Mouse (Mus musculus): Measurements from ENCODE around the gene Noc4l.

The Noc4l gene

GRCm38 (mm10) chr5:110652719-110653648 lies at the start of gene Noc4l, which contains the start of gene Ddx51:
Gene Noc4l, minus strand, starts transcription at chr5:110653417.
Gene Ddx51, plus strand, starts transcription at chr5:110653451.
- in situ Hi-C loops (cut with MboI; ENCODE audit: unreplicated experiment in 2 of 2) = loop anchor here (25.0 kb wide), 1 partner anchor 441 kb away; no protein-coding TSS in a partner anchor

DNA sequence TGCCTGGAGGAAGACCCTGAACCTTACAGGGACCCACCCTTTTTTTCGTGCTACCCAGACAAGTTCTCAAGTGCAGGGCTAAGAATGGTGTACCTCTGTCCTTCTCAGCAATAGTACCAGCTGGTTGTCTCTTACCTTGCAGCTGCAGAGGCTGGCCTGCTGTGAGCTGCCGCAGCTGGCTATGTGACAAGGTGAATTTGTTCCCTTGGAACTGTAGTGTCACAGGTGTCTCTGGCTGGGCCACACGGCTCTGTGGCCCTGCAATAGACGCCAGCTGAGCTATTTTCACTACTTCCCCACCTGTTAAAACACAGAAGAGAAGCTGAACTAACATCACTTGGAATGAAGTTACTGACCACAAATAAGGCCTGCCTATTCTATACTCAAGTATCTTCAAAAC lies 45.4 kb upstream of the Noc4l start:
- in situ Hi-C loops (cut with MboI; ENCODE audit: unreplicated experiment in 2 of 2) = no loop called here

DNA sequence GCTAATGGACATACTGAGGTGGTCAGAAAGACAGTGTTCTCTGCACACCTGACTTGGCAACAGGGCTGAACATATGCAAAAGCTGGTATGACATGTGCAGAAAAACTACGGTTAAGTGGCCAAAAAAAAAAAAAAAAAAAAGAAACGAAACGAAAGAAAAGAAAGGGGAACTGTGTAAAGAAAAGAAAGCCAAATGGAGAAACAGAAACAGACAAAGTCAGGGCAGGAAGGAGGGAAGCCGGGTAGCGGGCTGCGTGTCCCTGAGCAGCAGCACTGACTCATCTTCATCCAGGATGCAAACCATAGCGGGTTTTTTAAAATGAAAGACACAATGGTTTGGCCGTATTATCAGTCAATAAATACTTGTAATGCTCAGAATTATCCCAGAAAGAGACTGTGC lies 28.8 kb upstream of the Noc4l start:
- in situ Hi-C loops (cut with MboI; ENCODE audit: unreplicated experiment in 2 of 2) = no loop called here

- in situ Hi-C loops (cut with MboI; ENCODE audit: unreplicated experiment in 2 of 2) = loop anchor here (25.0 kb wide), 1 partner anchor 453 kb away; no protein-coding TSS in a partner anchor
Observed at GRCm38 (mm10) chr5:110665486-110666121, 12.4 kb upstream of the Noc4l start.

GRCm38 (mm10) chr5:110664750-110665269 lies 11.6 kb upstream of the Noc4l start:
- in situ Hi-C loops (cut with MboI; ENCODE audit: unreplicated experiment in 2 of 2) = loop anchor here (25.0 kb wide), 1 partner anchor 453 kb away; no protein-coding TSS in a partner anchor

- in situ Hi-C loops (cut with MboI; ENCODE audit: unreplicated experiment in 2 of 2) = loop anchor here (25.0 kb wide), 1 partner anchor 452 kb away; no protein-coding TSS in a partner anchor
Observed at GRCm38 (mm10) chr5:110664041-110664440, 10.8 kb upstream of the Noc4l start.

DNA sequence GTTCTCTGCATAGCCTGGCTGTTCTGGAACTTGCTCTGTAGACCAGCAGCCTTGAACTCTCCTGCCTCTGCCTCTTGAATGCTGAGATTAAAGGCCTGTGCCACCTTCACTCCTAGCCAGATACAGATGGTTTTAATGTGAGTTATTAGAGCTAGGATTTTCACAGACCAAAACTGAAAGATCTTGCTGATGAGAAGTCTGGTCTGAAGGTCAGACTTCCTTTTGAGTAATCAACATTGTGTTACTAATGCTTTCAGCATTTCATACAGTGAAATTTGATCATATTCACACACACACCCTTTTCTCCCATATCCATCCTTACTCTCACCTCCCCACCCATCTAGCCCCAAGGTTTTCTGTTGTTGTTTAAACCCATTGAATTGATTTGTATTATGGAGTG lies 6.5 kb upstream of the Noc4l start:
- in situ Hi-C loops (cut with MboI; ENCODE audit: unreplicated experiment in 2 of 2) = loop anchor here (25.0 kb wide), 1 partner anchor 447 kb away; no protein-coding TSS in a partner anchor

GRCm38 (mm10) chr5:110653686-110654085 lies 469 bp upstream of the Noc4l start:
- in situ Hi-C loops (cut with MboI; ENCODE audit: unreplicated experiment in 2 of 2) = loop anchor here (25.0 kb wide), 1 partner anchor 441 kb away; no protein-coding TSS in a partner anchor

GRCm38 (mm10) chr5:110646377-110646776 lies 6.8 kb downstream of the Noc4l start:
- in situ Hi-C loops (cut with MboI; ENCODE audit: unreplicated experiment in 2 of 2) = loop anchor here (5.0 to 25.0 kb wide), 3 partner anchors 681 to 1516 kb away; partner anchors contain the start of gene Pitpnb (in 1 of the 2)

- in situ Hi-C loops (cut with MboI; ENCODE audit: unreplicated experiment in 2 of 2) = loop anchor here (5.0 to 25.0 kb wide), 5 partner anchors 147 to 1523 kb away; no protein-coding TSS in a partner anchor
Observed at GRCm38 (mm10) chr5:110639459-110639858, 13.8 kb downstream of the Noc4l start.

DNA sequence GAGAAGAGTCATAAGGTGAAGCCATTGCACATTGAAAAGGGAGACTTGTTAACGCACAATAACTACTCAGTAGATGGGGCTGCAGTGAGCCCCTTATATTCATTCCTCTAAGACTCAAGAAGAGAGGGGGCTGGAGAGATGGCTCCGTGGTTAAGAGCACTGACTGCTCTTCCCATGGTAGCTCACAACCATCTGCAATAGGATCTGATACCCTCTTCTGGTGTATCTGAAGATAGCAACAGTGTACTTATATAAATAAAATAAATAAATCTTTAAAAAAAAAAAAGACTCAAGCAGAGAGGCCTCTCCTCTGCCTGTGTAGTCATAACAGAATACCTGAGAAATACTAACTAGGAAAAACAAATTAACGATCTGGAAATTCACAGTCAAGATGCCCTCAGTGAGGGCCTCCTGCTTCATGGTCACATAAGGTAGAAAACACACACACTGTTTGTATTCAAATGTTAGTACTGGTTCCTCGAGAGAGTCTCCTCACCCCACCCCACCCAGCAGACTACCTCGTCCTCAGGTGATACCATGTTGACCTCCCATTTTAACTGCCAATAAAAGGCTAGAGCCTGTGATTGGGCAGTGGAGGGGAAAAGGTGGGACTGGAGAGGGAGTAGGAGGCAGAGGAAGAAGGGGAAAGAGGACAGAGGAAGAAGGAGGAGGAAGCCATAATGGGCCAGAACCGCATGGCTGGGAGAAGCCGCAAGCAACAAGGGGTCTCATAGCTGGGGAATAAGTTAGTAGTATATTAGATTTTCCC lies 14.7 kb downstream of the Noc4l start:
- in situ Hi-C loops (cut with MboI; ENCODE audit: unreplicated experiment in 2 of 2) = loop anchor here (5.0 to 25.0 kb wide), 5 partner anchors 146 to 1524 kb away; no protein-coding TSS in a partner anchor

GRCm38 (mm10) chr5:110635951-110636707 lies 17.1 kb downstream of the Noc4l start:
- in situ Hi-C loops (cut with MboI; ENCODE audit: unreplicated experiment in 2 of 2) = loop anchor here (5.0 to 25.0 kb wide), 5 partner anchors 144 to 1526 kb away; no protein-coding TSS in a partner anchor

DNA sequence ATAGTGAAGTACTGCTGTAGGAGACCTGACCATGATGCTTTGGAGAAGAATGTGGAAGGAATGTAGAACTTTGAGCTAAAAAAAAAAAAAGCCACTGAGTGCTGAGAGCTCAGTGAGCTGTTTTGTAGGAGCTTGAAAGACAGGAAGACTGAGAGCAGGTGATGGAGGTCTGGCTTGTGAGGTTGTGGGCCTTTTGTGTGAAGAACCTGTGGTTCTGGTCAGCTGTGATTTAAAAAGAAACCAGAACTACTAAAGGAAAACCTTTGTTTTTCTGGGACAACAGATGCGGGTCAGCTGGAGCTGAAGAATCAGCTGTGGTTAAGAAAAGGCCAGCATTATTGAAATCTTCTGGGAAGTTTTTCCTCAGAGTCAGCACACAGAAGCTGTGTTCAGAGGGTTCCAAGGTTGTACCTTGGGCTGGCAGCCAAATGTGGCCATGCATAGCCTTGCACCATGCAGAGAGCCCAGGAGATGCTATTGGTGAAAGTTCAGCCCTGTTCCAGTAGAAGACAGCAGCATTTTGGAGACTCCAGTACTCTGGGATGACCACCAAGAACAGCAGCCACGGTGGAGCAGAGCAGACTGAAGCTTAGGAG lies 23.6 kb downstream of the Noc4l start:
- in situ Hi-C loops (cut with MboI; ENCODE audit: unreplicated experiment in 2 of 2) = loop anchor here (5.0 to 25.0 kb wide), 4 partner anchors 137 to 1533 kb away; no protein-coding TSS in a partner anchor

DNA sequence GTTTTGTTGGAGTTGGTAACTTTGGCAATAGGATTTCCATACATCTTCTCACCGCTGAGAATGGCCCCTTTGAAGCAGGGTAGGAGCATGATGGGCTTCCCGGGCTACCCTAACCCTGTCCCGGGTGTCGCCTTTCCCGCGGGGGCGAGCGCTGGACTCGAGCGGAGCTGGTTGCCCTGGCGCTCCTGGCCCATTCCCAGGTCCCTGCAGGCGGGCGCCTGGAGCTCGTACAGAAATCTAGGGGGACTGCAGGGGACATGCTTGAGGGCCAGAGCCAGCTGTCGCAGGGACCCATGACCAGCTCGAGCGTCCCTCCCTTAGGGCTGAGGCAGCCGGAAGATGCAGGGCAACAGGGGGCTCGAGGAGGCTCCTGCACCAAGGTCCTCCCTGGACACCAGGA lies 25.1 kb downstream of the Noc4l start:
- in situ Hi-C loops (cut with MboI; ENCODE audit: unreplicated experiment in 2 of 2) = loop anchor here (25.0 kb wide), 1 partner anchor 1534 kb away; no protein-coding TSS in a partner anchor

DNA sequence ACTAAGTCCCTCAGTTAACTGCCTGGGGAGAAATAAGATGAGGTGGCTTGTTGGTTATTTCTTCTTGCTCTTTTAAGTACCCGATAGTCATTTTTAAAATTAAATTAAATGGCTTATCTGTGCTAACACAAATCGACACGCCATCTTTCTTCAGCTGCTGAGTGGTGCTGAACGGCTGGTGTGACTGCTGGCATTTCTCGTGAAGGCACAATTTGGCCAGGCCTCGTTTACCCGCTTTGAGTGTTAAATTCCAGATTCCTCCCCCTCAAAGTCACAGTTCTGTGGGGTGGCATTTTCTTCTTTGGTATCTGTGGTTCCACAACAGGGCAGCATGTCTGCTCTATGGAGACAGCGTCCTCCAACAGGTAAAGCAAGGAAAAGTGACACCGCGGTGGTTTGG lies 25.9 kb downstream of the Noc4l start:
- in situ Hi-C loops (cut with MboI; ENCODE audit: unreplicated experiment in 2 of 2) = loop anchor here (25.0 kb wide), 1 partner anchor 1535 kb away; no protein-coding TSS in a partner anchor

DNA sequence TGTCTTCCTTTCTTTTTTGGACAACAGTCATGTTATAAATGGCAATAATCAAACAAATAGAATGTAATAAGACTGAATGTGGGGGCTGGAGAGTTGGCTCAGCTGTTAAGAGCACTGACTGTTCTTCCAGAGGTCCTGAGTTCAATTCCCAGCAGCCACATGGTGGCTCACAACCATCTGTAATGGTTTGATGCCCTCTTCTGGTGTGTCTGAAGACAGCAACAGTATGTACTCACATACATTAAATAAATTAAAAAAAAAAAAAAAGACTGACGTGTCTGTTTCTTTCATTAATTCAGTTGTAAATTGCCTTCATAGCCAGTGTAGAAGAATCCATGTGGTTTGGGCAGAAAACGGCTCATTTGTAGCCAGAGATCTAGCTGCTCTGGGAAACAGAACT lies 28.9 kb downstream of the Noc4l start:
- in situ Hi-C loops (cut with MboI; ENCODE audit: unreplicated experiment in 2 of 2) = no loop called here

DNA sequence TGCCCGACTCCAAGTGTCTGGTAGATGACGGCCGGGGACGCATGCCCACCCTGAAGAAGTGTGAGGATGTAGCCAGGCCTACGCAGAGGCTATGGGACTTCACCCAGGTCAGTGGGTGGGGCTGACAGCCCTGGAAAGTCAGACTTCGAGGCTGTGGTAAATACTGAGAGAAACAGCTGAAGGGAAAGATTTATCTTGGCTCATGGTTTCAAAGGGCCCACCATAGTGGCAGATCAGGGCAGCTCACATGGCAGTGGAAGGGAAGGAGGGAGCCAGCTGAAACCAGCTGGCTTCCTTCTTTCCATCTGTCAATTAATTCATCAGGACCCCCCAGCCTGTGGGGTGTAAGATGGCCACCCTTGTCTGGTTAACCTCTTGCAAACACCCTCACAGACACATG lies 34.0 kb downstream of the Noc4l start:
- in situ Hi-C loops (cut with MboI; ENCODE audit: unreplicated experiment in 2 of 2) = no loop called here

GRCm38 (mm10) chr5:110611435-110612158 lies 41.6 kb downstream of the Noc4l start:
- in situ Hi-C loops (cut with MboI; ENCODE audit: unreplicated experiment in 2 of 2) = no loop called here
